Mouse (Mus musculus) forebrain, embryonic 16.5 days (tissue): ENCODE results near the gene Vmo1. TPM values are rescaled to one million over a fixed set of nuclear protein-coding genes. Genes with fewer than 3 reads are reported as not detected.

Experiments
- ATAC-seq: fragments of 200-750 bp; cut with Nextera tagmentation; 2 replicates; pipeline ENCODE4 v1.8.0; 2017; ENCODE audit warnings: mild to moderate bottlenecking, moderate library complexity
- H3K27ac ChIP-seq: fragments of 300-500 bp; sonication (generic); 2 replicates; pipeline ENCODE4 v1.5.1; 2014; ENCODE audit warnings: low read length, control low read depth
- H3K27me3 ChIP-seq: fragments of 300-500 bp; sonication (generic); replicated peaks from 2 replicates; pipeline ENCODE4 v1.6.1; 2014; ENCODE audit warnings: low read length; ENCODE audit not compliant: control insufficient read depth, insufficient read depth
- H3K36me3 ChIP-seq: fragments of 300-500 bp; sonication (generic); 2 replicates; pipeline ENCODE4 v1.6.1; 2014; ENCODE audit not compliant: control insufficient read depth, insufficient read depth
- H3K4me1 ChIP-seq: fragments of 300-500 bp; sonication (generic); replicated peaks from 2 replicates; pipeline ENCODE4 v1.6.1; 2014; ENCODE audit warnings: low read length; ENCODE audit not compliant: control insufficient read depth, insufficient read depth
- H3K4me2 ChIP-seq: fragments of 300-500 bp; sonication (generic); 2 replicates; pipeline ENCODE4 v1.6.1; 2014; ENCODE audit warnings: mild to moderate bottlenecking, low read length, control low read depth
- H3K4me3 ChIP-seq: fragments of 300-500 bp; sonication (generic); replicated peaks from 2 replicates; pipeline ENCODE4 v1.5.1; 2014; ENCODE audit warnings: mild to moderate bottlenecking, low read length, control low read depth
- H3K9ac ChIP-seq: fragments of 300-500 bp; sonication (generic); replicated peaks from 2 replicates; pipeline ENCODE4 v1.6.1; 2014; ENCODE audit warnings: low read depth, low read length, control low read depth
- H3K9me3 ChIP-seq: fragments of 300-500 bp; sonication (generic); 2 replicates; pipeline ENCODE4 v1.6.1; 2016; ENCODE audit warnings: low read length; ENCODE audit not compliant: control insufficient read depth
- WGBS: fragments of 180-500 bp; shearing (Covaris S2); extraction: QIAGEN DNeasy Blood & Tissue Kit; methylation state at CpG from one replicate; pipeline ENCODE4 v1.1.7; 2014; 5-methylcytosine and 5-hydroxymethylcytosine counted together
- polyA plus RNA-seq: library from polyadenylated mRNA; unstranded; fragments of >200 nt; fragmentation: Nextera tagmentation; extraction: Ambion mirVana; gene quantifications from 2 replicates; pipeline ENCODE4 v1.2.1, GENCODE M21; 2015

Gene Vmo1
- not detected in 2 replicates for polyA plus RNA-seq

DNA sequence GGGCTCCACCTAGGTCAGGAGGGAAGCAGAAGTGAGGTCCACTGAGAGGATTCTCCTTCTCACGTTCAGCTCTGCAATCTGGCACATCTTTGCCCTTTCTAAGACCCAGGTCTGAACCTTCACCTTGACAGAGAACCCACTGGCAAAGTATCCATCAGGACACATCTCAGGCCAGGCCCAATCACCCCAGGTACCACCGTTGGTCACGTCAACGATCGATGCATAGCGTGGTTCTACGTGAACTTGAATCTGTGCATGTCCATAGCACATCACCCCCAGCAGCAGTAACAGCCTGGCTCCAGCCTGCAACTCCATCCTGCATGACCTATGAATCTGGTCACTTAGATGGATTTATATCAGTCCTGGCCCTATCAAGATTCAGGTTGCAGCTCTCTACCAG lies at the start of gene Vmo1:
Vmo1 (minus strand) TSS at position 329 of the 400 bp plus-strand sequence.
- ATAC-seq: no peak

DNA sequence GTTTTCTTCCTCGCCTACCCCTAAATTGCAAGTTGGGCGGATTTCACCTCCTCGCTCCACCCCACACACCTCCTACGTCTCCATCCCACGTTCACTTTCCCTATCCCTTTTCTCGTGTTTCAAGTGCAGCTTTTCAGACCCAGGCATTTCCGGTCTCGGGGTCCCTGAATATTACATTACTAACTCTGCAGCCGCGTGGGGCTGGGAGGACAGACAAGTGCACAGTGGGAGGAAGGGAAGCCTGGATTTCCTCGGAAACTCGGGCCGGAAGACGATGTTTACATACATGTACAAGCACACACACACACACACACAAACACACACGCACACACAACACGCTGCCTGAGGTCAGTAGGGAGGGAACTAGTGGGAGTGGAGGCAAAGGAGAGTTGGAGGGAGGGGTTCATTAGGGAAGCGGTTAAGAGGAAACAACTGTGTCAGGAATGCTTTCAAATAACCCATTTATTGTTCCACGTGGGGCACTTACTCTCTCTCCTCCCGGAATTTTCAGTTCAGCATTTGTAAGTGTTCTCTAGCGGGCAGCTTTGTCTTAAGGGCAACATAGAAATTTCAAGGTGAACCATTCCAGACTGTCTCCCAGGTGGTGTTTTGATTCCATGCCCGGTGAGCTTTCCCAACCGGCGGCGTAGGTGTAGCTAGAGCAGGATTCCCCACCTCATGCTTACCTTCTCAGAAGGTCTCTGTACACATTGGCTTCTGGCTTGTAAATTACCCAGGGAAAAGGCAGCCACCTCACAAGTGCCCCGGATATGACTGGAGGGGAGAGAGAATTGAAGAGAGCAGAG lies 49.3 kb upstream of the Vmo1 start:
- peak overlapping the region; percentile 94 for H3K4me2 ChIP-seq
- peak overlapping the region; percentile 81; the same call in 1 of the 2 replicates for H3K27ac ChIP-seq
- 0 out of 2 replicates have a peak, but pooled peaks have one; percentile 5 for ATAC-seq
- no peaks in the 10 kb centered on the region for H3K36me3 ChIP-seq
- peak overlapping the region; percentile 84 for H3K9ac ChIP-seq
- no peaks in the 10 kb centered on the region for H3K9me3 ChIP-seq
- H3K27me3 ChIP-seq: no peaks in the 10 kb centered on the region
- under 1% methylated on average over 25 of the region's 25 CpGs for WGBS
- H3K4me3 ChIP-seq: peak overlapping the region; percentile 70
- peaks cover 27% of the 10 kb centered on the region for H3K4me1 ChIP-seq

More for the DNA sequence above, at the start of gene Vmo1:
- Histone ChIP-seq H3K27ac (no peak within 1 kb of the TSS), H3K36me3 (no peaks in the 10 kb centered on the region), H3K9ac (no peak within 1 kb of the TSS), H3K9me3 (no peaks in the 10 kb centered on the region), H3K4me3 (no peak within 1 kb of the TSS), H3K27me3 (no peaks in the 10 kb centered on the region), H3K4me1 (peaks cover 4% of the 10 kb centered on the region; the same call in 1 of the 2 replicates), H3K4me2 (no peak within 1 kb of the TSS)
- 91% methylated on average over 7 of the region's 7 CpGs for WGBS

DNA sequence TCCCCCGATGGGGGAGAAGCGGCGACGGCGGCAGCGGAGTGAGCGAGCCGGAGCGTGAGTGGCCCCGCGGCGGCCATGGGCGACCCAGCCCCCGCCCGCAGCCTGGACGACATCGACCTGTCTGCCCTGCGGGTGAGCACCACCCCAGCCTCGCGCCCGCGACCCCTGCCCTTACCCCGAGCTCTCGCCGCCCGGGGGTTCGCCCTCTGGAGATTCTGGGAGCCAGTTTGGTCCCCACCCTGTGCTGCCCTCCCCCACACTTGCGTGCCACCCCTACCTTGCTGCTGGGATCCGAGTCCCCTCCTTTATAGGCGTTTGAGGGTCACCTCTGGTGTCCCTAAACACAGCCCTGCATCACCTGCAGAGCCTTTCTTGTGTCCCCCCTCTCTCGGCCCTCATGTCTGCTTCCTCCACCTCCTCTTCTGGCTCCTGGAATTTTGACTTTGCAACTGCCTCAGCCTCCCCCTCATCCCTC lies 48.6 kb upstream of the Vmo1 start:
- Histone ChIP-seq H3K4me1 (peaks cover 27% of the 10 kb centered on the region), H3K36me3 (no peaks in the 10 kb centered on the region), H3K9me3 (no peaks in the 10 kb centered on the region), H3K27ac (peak overlapping the region; percentile 81), H3K4me2 (peak overlapping the region; percentile 94), H3K4me3 (peak overlapping the region; percentile 70), H3K27me3 (no peaks in the 10 kb centered on the region), H3K9ac (peak overlapping the region; percentile 84)
- WGBS: under 1% methylated on average over 31 of the region's 31 CpGs
- no peak; the same call in 1 of the 2 replicates for ATAC-seq

GRCm38 (mm10) chr11:70562287-70562994 lies 48.0 kb upstream of the Vmo1 start, which contains the start of gene Mink1:
Gene Mink1 (plus strand): TSS chr11:70562881.
- Histone ChIP-seq H3K4me2 (peak within 1 kb of the TSS; percentile 94), H3K4me1 (peaks cover 27% of the 10 kb centered on the region), H3K36me3 (no peaks in the 10 kb centered on the region), H3K9ac (peak within 1 kb of the TSS; percentile 84), H3K27me3 (no peaks in the 10 kb centered on the region), H3K4me3 (peak within 1 kb of the TSS; percentile 70), H3K27ac (peak within 1 kb of the TSS; percentile 81), H3K9me3 (no peaks in the 10 kb centered on the region)
- WGBS: under 1% methylated on average over 55 of the region's 57 CpGs
- ATAC-seq: peak; percentile 93

DNA sequence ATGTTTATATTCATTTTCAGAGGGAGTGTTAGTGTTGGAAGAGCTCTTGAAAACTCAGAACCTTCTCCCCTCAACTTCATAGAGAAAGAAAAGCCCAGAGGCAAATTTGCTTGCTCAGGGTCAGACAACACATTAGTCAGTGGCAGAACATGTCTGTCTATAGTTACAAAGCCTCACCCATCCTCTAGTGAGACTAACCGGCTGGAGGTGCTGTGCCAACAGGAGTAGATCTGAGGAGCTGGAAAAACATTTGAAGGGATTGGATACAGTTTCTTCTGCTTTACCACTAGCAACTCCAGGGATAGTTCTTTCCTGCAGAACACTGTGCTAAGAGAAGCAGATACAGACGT lies 47.5 kb upstream of the Vmo1 start:
- peak overlapping the region; percentile 94 for H3K4me2 ChIP-seq
- H3K9ac ChIP-seq: peak overlapping the region; percentile 84
- WGBS: 2% methylated on average over 2 of the region's 2 CpGs
- H3K4me1 ChIP-seq: peaks cover 27% of the 10 kb centered on the region
- no peaks in the 10 kb centered on the region for H3K36me3 ChIP-seq
- H3K27me3 ChIP-seq: no peaks in the 10 kb centered on the region
- H3K4me3 ChIP-seq: peak overlapping the region; percentile 70
- ATAC-seq: no peak
- H3K9me3 ChIP-seq: no peaks in the 10 kb centered on the region
- peak overlapping the region; percentile 81 for H3K27ac ChIP-seq

- Histone ChIP-seq H3K27ac (no peak overlapping the region), H3K4me1 (peaks cover 7% of the 10 kb centered on the region), H3K27me3 (no peaks in the 10 kb centered on the region), H3K36me3 (no peaks in the 10 kb centered on the region), H3K4me2 (no peak overlapping the region), H3K9me3 (no peaks in the 10 kb centered on the region), H3K9ac (no peak overlapping the region), H3K4me3 (no peak overlapping the region)
- ATAC-seq: no peak
- WGBS: 95% methylated on average over 9 of the region's 9 CpGs
Observed at GRCm38 (mm10) chr11:70557545-70557944, 43.1 kb upstream of the Vmo1 start.

GRCm38 (mm10) chr11:70553940-70554339 lies 39.5 kb upstream of the Vmo1 start:
- Histone ChIP-seq H3K4me3 (no peak overlapping the region), H3K9ac (no peak overlapping the region), H3K4me1 (no peaks in the 10 kb centered on the region), H3K27ac (no peak overlapping the region), H3K9me3 (no peaks in the 10 kb centered on the region), H3K36me3 (no peaks in the 10 kb centered on the region), H3K4me2 (no peak overlapping the region), H3K27me3 (0 out of 2 replicates have a peak, but pooled peaks cover 2% of the 10 kb centered on the region)
- no peak for ATAC-seq
- 28% methylated on average over 7 of the region's 7 CpGs for WGBS

GRCm38 (mm10) chr11:70551526-70551925 lies 37.1 kb upstream of the Vmo1 start:
- Histone ChIP-seq H3K36me3 (no peaks in the 10 kb centered on the region), H3K27ac (no peak overlapping the region), H3K4me2 (no peak overlapping the region), H3K4me1 (no peaks in the 10 kb centered on the region), H3K9ac (no peak overlapping the region), H3K9me3 (no peaks in the 10 kb centered on the region), H3K27me3 (0 out of 2 replicates have a peak, but pooled peaks cover 2% of the 10 kb centered on the region), H3K4me3 (no peak overlapping the region)
- ATAC-seq: no peak
- WGBS: 81% methylated on average over 8 of the region's 8 CpGs

DNA sequence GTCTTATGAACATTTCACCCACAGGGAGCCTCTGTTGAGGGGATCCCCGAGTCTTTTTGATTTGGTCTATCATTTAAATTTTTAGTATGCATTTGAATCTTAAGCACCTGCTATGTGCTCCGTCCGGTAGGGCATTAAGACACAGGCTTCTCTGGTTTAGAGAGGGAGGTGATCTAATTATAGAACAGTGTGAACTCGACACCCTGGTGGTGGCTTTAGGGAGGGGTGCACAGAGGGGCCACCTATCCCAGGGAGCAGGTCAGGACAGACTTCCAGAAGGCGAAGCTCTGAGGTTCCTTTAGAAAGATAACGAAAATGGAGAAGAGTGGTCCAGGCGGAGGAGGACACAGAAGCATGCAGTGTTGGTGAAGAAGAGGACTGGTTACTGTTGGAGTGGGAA lies 30.1 kb upstream of the Vmo1 start:
- no peak for ATAC-seq
- Histone ChIP-seq H3K9me3 (no peaks in the 10 kb centered on the region), H3K9ac (no peak overlapping the region), H3K27ac (no peak overlapping the region), H3K4me1 (peaks cover 11% of the 10 kb centered on the region), H3K27me3 (peaks cover 3% of the 10 kb centered on the region; the same call in 1 of the 2 replicates), H3K4me3 (no peak overlapping the region), H3K4me2 (no peak overlapping the region), H3K36me3 (no peaks in the 10 kb centered on the region)
- 73% methylated on average over 7 of the region's 7 CpGs for WGBS
